Mouse (Mus musculus) adrenal gland (tissue): ENCODE results near the gene Myo1f.

Experiments
- intact Hi-C: fragments of 180-260 bp; cut with DNase I; formaldehyde crosslinking; loops from one replicate; pipeline ENCODE4 v1.15.1; 2025
- long read RNA-seq, 2 experiments: library from polyadenylated mRNA; unstranded; transcript quantifications; one replicate each; pipeline ENCODE4 v2.0.0; 2020; ENCODE audit warnings: borderline replicate concordance in 1 of 2; ENCODE audit not compliant: insufficient replicate concordance in 1 of 2

The Myo1f gene
- long read RNA-seq, experiment 1, partial matches to known transcripts, result 0 of 3 reads
- long read RNA-seq, experiment 1, other reads (novel, unspliced or antisense), result 0 of 3 reads
- long read RNA-seq, experiment 2, partial matches to known transcripts, result 1 of 4 reads
- long read RNA-seq, experiment 2, other reads (novel, unspliced or antisense), result 2 of 4 reads

DNA sequence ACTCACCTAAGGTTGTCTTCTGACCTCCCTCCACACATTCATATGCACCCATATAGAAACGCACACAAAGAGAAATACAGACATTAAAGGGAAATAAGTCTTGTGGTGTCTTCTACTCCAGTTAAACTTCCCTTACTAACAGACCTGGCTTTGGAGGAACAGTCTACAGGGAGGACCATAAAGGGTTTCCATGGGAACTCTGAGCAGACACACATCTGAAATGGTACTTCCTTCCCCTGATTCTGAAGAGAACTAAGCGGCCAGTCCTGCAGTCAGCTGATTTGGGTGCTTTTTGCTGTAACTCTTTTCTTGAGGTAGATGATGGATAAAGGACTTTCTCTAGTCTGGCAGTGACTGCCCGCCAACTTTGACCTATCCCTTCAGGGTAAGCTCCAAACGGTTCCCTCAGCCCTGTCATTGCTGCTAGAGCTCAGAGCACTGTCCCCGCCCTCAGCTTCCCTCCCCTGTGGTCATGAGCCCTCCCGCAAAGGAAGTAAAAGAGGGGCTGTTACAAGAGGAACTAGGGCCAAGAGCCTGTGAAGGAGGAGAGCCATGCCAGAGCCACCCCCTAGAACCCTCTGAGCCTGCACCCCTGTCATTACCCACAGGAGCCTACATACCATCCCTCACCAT lies at the start of gene Myo1f:
Myo1f (plus strand) TSS at position 485 of the 633 bp plus-strand sequence.
- intact Hi-C loops, result no loop called here

DNA sequence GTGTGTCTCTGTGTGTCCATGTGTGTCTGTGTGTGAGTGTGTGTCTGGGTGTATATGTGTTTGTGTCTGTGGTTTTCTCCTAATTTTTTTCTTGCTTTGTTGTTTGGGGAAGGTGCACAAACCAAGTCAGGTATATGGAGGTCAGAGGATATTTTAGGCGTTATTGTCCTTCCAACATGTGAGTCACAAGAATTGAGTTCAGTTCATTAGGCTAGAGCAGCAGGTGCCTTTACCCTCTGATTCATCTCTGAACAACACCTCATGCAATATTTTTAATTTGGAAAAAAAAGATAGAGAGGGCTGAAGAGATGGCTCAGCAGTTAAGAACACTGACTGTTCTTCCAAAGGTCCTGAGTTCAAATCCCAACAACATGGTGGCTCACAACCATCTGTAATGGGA lies 47.1 kb upstream of the Myo1f start:
- intact Hi-C loops, result no loop called here

DNA sequence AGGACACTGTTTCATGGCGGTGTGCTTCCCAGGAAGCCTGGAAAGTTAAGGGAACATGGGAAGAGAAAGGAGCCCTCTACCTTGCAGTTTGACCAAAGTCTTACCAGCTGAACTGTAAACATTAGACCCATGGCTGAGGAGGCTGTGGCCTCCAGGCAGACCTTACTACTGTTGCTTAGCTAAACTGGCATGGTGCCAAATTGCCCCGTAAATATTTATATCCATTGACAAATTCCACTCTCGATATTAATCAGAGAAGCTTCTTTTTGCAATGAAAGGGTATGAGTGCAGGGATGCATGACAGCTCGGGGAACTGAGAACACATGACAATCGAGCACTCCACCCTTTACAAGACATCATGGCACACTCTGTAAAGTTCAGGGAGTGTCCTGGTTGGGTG lies 45.3 kb upstream of the Myo1f start:
- intact Hi-C loops, result no loop called here

DNA sequence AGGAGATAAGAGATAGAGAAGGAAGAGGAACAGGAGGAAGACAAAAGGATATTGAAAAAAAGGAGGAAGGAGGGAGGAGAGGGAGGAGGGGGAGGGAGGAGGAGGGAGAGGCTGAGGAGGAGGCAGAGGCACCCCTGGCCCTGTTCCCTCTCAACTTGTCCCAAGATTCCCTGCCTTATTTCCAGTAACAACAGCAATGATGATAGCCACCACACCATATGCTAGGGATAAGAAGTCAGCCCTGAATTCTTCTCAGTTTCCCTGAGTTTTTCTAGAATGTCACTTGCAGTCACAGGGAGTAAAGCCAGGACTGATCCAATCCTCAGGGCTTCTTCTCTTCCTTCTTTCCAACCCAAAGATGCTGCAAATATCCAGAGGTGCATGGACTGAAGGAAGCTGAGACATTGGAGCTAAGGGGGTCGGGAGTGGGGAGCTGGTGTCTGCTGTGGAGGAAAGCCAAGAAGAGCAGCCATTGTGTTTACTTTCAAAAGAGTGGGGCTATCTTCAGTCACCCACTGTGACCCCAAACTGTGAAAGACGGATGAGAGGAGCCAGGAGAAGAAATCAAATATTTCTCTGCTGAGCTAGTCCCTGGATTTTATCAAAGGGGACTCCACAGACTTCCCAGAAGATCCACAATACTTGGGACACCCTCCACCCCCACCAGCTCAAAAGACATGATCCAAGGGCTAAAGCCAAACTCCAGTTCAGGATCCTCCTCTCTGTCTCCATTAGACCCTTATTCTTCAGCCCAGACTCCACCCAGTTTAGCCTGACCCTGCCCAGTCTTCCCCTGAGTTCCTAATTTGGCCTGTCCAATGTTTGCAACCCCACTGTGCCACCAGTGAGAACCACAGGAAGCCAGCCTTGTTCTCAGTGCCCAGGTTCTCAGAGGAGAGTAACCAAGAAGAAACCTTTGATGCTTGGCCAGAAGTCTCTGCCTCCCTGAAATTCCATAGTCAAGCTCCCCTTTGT lies 42.8 kb upstream of the Myo1f start:
- intact Hi-C loops, result no loop called here

DNA sequence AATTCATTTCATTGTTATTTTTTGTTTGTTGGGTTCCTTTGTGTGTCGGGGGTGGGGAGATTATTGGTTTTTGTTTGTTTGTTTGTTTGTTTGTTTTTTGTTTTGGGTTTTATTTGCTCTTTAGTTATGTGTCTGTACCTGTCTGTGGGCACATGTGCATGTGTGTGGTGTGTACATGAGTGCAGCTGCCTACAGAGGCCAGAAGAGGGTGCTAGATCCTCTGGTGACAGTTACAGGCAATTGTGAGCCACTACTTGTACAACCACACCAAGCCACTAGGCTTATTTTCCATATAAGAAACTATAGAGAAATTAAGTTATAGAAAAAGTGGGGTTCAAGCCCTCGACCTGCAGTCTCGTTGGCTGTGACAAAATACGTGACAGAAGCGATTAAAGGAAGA lies 41.6 kb upstream of the Myo1f start:
- intact Hi-C loops, result no loop called here

DNA sequence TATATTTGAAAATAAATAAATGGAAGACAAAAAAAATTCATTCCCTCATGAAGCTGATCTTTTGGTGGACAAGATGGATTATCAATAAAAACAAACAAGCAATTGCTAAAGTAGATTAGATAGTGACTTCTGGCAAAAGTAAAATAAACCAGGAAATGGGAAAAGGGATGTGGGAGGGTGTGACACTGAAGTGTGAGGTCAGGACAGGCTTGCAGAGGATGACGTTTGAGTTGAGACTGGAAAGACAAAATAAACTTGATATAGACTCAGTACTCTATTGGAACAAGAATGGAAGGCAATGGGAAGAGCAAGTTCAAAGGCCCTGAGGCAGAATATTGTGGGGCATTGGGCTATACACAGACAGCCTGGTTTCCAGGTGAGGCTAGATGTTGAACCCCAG lies 35.1 kb upstream of the Myo1f start:
- intact Hi-C loops, result no loop called here

DNA sequence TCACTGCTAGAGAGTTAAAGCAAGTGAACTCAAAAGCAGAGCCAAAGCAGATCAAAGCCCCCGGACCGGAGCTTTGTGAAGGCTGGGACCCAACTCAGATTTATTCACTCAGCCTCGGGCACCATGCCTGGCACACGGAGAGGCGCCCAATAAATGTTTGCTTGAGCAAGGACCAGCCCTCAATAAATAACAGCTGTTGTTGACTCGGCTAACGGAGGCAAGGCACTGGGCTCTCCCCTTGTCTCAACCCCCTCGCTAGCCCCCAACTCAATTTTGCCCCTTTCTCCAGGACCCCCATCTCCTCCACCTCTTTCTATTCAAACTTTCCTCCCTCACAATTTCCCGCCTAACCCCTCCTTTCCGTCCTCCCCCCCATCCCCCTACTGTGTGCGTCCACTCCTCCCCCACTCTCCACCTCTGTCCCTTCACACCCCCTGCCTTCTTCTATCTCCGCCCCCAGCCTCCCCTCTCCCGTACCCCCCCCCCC lies 32.0 kb upstream of the Myo1f start:
- intact Hi-C loops, result no loop called here

DNA sequence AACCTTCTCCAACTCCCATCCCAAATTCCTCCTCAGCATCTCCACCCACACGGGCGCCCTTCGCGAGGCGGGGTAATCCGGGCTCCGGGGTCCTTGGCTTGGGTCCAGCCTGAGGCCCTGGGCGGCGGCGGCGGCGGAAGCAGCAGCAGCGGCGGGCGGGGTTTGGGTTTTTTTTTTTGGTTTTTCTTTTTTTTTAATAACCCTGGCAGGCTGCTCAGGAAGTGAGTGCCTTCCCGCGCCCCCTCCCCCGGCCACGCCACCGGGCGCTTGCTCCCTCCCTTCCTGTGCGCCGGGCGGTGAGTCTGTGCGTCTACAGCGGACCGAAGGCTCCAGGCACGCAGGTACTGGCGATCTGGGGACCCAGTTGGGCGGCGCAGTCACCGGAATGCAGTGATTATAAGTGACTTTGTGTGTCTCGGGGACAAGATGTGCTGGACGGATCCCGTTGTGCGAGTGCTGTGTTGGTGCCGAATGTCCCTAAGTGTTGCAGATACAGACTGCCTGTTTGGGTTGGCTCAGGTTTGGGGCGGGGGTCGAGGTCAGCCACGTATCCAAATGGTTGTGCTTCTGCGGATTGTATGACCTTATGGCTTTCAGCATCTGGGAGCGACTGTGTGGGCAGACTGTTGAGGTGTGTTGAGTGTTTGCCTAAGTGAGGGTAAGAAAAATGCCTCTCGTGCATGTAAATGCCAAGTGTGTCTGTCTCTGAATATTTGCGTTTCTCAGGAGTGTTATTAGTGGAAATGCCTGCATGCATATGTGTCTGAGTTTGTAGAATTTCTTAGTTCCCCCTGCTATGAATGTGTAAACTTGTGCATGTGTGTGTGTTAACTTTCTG lies 31.4 kb upstream of the Myo1f start, which contains the start of gene Adamts10:
Adamts10 (plus strand) TSS at position 287 of the 838 bp plus-strand sequence.
- intact Hi-C loops, result no loop called here

DNA sequence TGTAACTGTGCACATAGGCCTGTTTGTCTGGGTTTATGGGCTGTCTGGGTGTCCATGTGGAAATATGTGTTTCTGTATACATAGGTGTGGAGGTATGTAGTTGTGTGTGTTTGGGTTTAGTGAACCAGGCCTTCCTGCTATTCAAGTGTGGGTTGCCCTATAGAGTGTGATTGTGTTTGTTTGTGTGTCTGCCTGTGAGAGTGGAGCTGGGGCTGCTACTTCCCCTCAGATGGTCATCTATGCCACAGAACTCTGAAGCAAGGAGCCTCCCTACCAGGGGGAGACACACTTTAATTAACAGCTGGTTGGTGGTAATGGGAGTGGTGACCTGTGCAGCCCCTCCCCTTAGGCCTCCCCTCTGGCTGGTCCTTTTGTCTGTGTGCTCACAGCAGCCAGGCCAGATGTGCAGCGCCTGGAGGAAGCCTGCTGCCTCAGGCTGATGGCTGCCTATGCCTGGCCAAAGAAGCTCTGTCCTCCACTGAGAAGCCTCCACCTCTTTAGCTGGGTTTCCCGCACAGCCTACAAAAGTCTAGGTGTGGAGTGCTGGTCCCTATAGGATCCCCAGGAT lies 30.6 kb upstream of the Myo1f start:
- intact Hi-C loops, result no loop called here

DNA sequence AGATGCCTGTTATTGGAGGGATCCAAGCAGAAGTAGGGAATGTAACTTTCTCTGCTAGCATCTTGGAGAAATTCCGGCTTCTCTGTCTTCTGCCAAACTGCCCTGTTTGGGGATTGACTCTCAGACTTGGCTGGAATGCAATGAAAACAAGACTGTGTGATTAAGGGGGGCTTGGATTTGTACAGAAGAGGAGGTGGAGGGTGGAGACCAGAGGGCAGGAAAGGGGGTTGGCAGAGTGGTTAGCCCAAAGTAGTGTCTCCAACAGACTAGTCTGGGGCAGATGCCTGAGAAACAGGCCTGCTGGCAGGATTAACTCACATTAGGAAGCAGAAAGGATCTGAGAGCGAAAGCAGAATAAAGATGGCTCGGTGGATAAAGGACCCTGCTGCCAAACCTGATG lies 29.0 kb upstream of the Myo1f start:
- intact Hi-C loops, result no loop called here

DNA sequence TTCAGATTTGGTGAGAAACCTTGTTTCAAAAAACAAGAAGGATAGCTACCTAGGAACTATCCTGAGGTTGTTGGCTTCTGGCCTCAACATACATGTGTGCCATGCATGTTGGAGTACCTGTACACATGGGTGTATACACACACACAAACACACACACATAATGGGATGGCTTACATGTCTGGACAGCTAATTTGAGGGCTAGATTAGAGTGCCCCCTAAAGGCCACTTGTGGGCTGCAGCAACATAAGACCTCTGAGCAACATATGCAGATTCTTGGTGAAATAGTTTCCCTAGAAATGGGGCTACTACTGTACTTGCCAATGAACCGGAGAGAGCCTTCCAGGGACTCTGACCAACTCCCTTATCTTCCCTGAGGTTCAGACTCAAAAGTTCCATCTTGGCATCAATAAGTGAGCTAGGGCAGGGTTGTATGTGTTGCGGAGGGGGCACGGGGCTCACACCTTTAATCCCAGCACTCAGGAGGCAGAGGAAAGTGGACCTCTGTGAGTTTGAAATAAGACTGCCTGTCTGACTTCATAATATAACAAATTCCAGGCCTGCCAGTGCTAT lies 16.3 kb upstream of the Myo1f start:
- intact Hi-C loops, result loop anchor here (2.0 kb wide), 1 partner anchor 100 kb away; no protein-coding TSS in a partner anchor

DNA sequence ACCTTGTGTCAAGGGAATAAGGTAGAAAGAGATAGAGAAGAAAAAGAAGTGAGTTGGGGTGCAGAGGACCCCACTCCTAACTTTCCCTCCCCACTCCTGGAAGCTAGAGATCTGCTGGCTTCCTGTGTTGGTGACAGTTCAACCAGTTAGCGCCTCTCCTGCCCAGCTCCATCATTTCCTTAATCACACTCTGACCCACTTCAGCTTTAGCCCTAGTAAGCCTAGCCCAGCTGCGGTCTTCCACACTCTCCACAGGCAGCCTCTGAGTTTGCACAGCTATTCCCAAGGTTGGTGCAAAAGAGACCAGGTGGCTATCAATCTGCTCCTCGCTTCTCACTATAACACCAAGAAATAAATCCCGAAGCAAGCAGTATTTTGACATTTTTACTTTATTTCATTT lies 15.6 kb upstream of the Myo1f start:
- intact Hi-C loops, result loop anchor here (2.0 kb wide), 1 partner anchor 101 kb away; no protein-coding TSS in a partner anchor

DNA sequence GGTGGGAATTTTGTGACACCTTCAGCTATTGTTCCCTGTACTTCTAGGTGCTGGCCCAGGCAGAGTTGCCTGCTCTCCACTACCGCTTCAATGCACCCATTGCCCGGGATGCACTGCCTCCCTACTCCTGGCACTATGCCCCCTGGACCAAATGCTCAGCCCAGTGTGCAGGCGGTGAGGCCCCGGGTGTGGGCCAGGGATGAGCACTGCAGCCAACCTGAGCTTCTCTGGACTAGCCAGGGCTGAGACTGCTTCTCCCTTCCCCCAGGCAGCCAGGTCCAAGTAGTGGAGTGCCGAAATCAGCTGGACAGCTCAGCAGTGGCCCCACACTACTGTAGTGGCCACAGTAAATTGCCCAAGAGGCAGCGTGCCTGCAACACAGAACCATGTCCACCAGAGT lies 6.3 kb upstream of the Myo1f start:
- intact Hi-C loops, result no loop called here

DNA sequence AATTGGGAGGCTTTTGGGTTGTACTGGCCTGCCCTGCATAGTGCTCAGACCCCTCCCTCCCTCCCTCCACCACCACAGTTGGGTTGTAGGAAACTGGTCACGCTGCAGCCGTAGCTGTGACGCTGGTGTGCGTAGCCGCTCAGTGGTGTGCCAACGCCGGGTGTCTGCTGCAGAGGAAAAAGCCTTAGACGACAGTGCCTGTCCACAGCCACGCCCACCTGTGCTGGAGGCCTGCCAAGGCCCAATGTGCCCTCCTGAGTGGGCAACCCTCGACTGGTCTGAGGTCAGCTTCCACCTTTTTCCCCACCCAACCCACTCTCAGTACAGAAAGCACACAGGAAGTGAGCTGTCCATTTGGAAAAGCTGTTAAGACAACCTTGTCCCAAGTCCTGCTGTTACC lies 5.1 kb upstream of the Myo1f start:
- intact Hi-C loops, result no loop called here

DNA sequence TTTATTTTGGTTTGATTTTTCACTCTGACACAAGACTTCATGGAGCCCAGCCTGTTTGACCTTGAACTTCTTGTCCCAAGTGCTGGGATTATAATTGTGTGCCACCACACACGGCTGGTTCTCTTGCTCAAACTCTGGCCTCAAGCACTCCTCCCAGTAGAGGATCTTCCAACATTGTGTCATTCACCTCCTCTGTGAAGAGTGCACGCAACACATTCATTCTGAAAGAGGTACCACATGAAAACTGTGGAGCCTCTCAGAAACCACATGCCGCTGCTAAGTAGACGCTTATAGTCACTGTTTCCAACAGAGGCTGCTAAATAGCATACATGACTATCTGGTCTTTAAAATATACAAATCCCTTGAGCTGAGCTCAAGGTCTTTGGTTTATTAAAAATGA lies 3.4 kb upstream of the Myo1f start:
- intact Hi-C loops, result no loop called here

DNA sequence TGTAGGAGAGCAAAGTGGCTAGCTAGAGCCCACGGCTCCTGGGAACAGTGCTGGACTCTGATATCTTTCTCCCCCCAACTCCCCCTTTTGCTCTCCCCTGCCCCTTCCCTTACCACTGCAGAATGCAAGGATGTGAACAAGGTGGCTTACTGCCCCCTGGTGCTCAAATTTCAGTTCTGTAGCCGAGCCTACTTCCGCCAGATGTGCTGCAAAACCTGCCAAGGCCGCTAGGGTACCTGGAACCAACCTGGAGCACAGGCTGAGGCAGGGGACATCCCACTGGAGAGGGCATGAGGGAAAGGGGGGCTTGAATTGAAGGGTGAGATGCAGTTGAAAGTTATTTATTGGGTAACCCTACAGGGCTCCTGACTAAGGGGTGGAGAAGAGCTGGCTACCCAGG lies 2.5 kb upstream of the Myo1f start:
- intact Hi-C loops, result no loop called here

DNA sequence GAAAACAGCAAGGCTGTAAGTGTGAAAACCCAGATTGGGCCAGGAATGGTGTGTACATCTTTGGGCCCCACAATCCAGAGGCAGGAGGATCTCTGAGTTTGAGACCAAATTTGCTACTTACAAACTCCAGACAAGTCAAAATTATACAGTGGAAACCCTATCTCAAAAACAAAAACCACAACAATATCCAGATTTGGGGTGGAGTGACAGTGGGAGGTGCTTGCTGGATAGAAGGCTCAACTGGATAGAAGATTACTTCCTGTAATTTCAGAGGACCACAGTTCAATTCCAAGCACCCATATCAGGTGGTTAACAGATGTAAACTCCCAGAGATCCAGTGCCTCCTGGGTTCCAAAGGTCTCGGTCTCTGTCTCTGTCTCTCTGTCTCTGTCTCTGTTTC lies 971 bp upstream of the Myo1f start:
- intact Hi-C loops, result no loop called here

DNA sequence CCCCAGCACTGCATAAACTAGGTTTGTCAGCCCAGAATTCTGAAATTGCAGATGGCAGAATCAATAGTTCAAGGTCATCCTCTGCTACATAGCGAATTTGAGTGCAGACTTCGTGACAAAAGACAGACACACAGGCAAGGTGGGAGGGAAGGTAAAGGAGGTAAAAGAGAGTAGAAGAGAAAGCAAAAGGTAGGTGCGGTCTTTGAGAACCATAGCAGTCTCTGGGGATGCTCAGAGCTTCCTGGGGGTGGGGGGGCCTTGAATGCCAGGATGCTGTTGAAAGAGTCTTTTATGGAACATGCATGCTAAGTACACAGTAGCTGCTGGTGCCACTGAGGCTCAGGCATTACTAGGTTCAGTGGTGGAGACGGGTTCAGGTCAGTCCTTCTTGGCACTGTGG lies 2.4 kb downstream of the Myo1f start:
- intact Hi-C loops, result no loop called here

DNA sequence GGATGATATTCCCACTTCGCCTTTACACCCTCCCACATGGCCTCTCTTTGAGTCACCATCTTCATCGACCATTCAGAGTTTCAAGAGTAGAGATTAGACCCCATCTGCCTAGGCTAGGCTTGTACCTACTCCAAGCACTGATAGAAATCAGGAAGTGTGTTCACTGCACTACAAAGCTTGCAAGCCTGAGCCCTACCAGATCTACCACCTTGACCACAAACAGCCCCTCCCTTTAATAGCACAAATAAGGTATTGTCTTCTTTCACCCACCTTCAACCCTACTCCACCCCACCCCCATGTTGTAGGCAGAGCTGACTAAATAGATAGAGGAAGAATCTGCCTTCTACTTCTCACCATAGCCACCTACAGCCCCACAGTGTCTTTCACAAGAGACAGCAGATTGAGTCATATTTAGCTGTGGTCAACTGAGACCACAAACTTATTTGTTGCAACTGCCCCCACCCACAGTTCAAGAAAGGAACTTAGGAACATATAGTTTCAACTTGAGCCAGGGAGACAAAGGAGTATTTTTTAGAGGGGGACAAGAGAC lies 8.1 kb downstream of the Myo1f start:
- intact Hi-C loops, result no loop called here

DNA sequence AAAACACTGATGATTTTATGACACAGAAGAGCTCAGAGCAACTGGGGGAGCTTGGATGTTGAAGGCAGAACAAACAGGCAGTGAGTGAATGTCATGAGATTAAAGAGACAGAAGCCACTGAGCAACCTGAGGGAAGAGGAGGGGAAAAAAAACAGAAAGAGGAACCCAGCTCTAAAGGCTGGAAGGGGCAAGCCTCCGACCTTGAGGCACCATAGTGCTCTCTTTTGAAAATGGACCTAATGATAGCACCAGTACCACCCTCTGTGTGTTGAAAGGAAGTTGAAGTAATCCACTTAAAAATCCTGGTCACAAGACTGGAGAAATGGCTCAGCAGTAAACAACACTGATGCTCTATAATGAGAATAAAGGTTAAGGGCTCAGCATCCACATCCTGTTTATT lies 9.1 kb downstream of the Myo1f start:
- intact Hi-C loops, result no loop called here
